Mouse (Mus musculus) cortical plate, adult 2 months (tissue): ENCODE results near the gene Olfr43. TPM values are rescaled to one million over a fixed set of nuclear protein-coding genes. Genes with fewer than 3 reads are reported as not detected.

Experiments
- H3K27ac ChIP-seq: fragments of 200-500 bp; 2 replicates; pipeline ENCODE4 v1.5.1; 2012; ENCODE audit warnings: low read length, control low read depth, inconsistent platforms; ENCODE audit not compliant: insufficient read depth
- H3K4me1 ChIP-seq: fragments of 200-500 bp; 2 replicates; pipeline ENCODE4 v1.6.1; 2011; ENCODE audit warnings: low read length; ENCODE audit not compliant: control insufficient read depth, insufficient read depth
- H3K4me3 ChIP-seq: fragments of 200-500 bp; 2 replicates; pipeline ENCODE4 v1.5.1; 2011; ENCODE audit warnings: mild to moderate bottlenecking, low read length, control low read depth; ENCODE audit not compliant: insufficient read depth
- CTCF ChIP-seq: fragments of 200-500 bp; IDR thresholded peaks from 2 replicates; pipeline ENCODE4 v1.5.1; 2011; ENCODE audit warnings: mild to moderate bottlenecking, control low read depth, low read length; ENCODE audit not compliant: insufficient read depth; ENCODE audit errors: extremely low read depth
- POLR2A ChIP-seq: fragments of 200-500 bp; IDR thresholded peaks from 2 replicates; pipeline ENCODE4 v1.6.1; 2011; ENCODE audit warnings: mild to moderate bottlenecking, low read length, control low read depth; ENCODE audit not compliant: insufficient read depth; ENCODE audit errors: extremely low read depth
- polyA plus RNA-seq: library from polyadenylated mRNA; depleted of rRNA; stranded (reverse); fragments of >200 nt; gene quantifications from 2 replicates; pipeline ENCODE4 v1.2.3, GENCODE M21; 2012; rRNA removed

Gene Olfr43
- not detected in 2 replicates for polyA plus RNA-seq

DNA sequence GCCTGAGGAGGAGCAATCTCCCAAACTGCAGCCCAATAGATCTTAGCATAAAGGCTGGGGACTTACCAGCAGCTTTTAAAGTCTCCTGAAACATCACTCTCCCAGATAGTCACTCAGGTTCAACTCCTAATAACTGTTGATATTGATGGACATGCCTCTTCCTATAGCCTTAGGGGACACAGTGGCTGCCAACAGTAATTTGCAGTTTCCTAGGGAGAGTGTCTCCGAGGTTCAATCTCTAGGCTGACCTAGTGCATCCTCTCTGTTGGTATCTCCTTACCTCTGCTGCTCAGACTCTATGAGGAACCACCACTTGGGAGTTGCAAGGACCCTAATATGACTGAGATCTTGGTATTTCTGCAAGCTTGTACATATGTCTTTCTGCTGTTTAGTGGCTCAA lies at the start of gene Olfr43:
Olfr43 (minus strand) TSS at position 101 of the 400 bp plus-strand sequence.
- no peak within 1 kb of the TSS for H3K27ac ChIP-seq
- TF ChIP-seq CTCF, result no peak
- no peak for TF ChIP-seq POLR2A
- no peak within 1 kb of the TSS for H3K4me3 ChIP-seq
- H3K4me1 ChIP-seq, result no peaks in the 10 kb centered on the region

DNA sequence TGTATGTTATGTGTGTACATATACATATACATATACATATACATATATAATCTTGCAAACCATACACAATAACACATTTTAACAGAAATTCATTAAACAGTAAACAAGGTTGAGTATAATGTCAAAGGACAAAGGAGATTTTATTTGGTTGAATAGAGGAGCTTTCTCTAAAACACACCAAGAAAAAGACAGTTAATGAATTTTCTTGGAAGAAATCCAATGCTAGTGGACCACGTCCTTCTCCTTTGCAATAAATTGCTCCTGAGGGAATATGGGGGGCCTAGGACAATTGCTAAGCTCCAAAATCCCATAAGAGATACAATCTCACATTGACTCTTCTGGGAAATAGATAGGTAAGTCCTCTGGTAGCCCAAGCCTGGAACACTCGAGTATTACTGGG lies 48.3 kb upstream of the Olfr43 start, which contains the start of gene Olfr406:
Olfr406 (plus strand) TSS at position 301 of the 400 bp plus-strand sequence.
- no peak within 1 kb of the TSS for H3K4me3 ChIP-seq
- H3K4me1 ChIP-seq, result no peaks in the 10 kb centered on the region
- TF ChIP-seq POLR2A (no peak), CTCF (no peak)
- no peak within 1 kb of the TSS for H3K27ac ChIP-seq

DNA sequence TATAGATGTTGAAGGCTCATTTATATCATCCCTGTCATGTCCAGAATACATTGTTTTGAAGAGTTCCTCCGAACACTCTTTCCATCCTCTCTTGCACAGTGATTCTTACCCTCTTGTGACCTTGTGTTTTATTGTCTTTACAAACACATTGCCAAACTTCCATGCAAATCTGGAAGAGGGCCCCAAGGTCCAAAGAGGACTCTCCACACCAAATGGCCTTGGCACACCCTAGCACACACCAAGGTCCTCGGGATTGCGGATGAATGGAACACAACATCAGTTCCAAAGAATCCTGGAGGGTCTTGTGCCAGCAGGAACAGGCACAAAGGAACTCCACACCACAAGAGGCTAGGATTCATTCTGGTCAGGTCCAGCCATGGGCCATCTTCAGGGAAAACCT lies 30.0 kb upstream of the Olfr43 start:
- TF ChIP-seq POLR2A (no peak), CTCF (no peak)
- Histone ChIP-seq H3K4me1 (no peaks in the 10 kb centered on the region), H3K4me3 (no peak overlapping the region), H3K27ac (no peak overlapping the region)

DNA sequence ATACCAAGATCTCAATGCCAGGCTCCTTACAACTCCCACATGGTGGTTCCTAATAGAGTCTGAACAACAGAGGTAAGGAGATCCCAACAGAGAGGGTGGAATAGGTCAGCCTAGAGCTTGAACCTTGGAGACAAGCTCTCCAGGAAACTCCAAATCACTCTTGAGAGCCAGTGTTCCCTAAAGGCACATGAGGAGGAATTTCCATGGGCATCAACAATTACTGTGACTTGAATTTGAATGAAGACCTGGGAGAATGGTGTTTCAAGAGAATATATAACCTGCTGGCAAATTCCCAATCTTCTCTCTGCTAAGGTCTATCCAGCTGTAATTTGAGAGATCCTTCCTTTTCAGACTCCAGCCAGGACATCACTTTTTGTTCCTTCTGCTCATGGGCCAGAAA lies 25.2 kb downstream of the Olfr43 start, which contains the start of gene Olfr403:
Olfr403 (plus strand) TSS at position 301 of the 400 bp plus-strand sequence.
- TF ChIP-seq POLR2A, result no peak
- no peak for TF ChIP-seq CTCF
- no peak within 1 kb of the TSS for H3K27ac ChIP-seq
- H3K4me3 ChIP-seq, result no peak within 1 kb of the TSS
- no peaks in the 10 kb centered on the region for H3K4me1 ChIP-seq

DNA sequence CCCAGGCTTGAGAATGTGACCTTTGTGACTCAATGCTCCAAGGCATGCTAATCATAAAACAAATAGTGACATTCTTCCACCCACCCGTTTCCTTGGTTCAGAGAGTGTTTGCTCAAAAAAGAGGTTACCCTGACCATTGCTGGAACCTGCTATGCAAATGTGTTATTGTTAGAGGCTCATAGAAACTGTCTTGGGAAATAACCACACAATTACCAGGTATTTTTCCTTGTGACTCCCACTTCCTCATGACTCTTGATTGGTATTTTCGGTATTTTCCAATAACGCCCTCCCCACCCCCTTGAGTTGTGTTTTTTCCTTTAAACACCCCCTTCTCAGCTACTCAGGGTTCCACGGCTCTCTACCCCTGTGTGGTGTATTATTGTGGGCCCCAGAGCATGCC lies 27.4 kb downstream of the Olfr43 start:
- TF ChIP-seq CTCF (no peak), POLR2A (no peak)
- Histone ChIP-seq H3K4me1 (no peaks in the 10 kb centered on the region), H3K4me3 (no peak overlapping the region), H3K27ac (no peak overlapping the region)

DNA sequence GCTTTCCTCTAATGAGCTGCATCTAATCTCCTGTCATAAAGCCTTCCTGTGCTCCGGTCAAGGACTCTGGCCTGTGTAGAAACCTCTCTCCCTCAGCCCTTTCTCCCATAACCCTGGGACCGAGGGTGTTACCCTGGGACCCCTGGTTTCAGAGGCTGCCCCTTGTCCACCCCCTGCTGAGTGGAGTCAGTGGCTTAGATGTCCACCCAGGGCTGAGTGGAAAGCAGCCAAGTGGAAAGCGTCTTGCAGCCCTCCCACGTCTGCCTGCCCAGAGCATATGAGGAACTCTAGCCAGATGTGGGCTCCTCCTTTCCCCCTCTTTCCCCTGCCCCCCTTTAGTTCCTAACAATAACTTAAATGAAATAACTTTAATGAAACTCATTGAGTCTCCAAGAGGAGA lies 28.0 kb downstream of the Olfr43 start:
- Histone ChIP-seq H3K4me1 (no peaks in the 10 kb centered on the region), H3K27ac (no peak overlapping the region), H3K4me3 (no peak overlapping the region)
- TF ChIP-seq CTCF (no peak), POLR2A (no peak)

DNA sequence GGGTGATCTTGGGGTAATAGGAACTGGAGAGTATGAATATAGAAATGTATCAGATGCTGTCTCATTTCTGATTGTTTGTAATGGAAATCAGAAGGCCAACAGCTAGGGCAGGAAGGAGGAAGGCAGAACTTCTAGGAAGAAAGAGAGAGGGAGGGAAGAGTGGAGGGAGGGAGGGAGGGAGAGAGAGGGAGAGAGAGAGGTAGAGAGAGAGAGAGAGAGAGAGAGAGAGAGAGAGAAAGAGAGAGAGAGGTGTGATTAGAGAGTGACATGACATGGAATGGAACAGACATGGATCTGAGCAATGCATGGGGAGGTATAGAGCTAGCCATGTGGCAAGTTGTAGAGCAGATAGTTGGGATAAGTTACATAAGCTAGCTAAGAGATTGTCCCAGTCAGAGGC lies 42.4 kb downstream of the Olfr43 start:
- no peak overlapping the region for H3K27ac ChIP-seq
- TF ChIP-seq POLR2A (no peak), CTCF (no peak)
- no peaks in the 10 kb centered on the region for H3K4me1 ChIP-seq
- no peak overlapping the region for H3K4me3 ChIP-seq

Other genes with a start within 250 kb of the Olfr43 start
- not detected in 2 replicates for gene Olfr398, start 221.0 kb downstream of the Olfr43 start, polyA plus RNA-seq
- not detected in 2 replicates for gene Olfr139, start 154.8 kb downstream of the Olfr43 start, polyA plus RNA-seq
- gene Olfr399, start 154.8 kb downstream of the Olfr43 start, polyA plus RNA-seq, result not detected in 2 replicates
- gene Zfp616, start 141.4 kb downstream of the Olfr43 start, polyA plus RNA-seq, result not detected in 2 replicates
- gene Olfr401, start 97.7 kb downstream of the Olfr43 start, polyA plus RNA-seq, result not detected in 2 replicates
- not detected in 2 replicates for gene Olfr402, start 57.9 kb downstream of the Olfr43 start, polyA plus RNA-seq
- not detected in 2 replicates for gene Olfr403, start 25.1 kb downstream of the Olfr43 start, polyA plus RNA-seq
- not detected in 2 replicates for gene Olfr406, start 48.4 kb upstream of the Olfr43 start, polyA plus RNA-seq
- gene Olfr59, start 72.4 kb upstream of the Olfr43 start, polyA plus RNA-seq, result not detected in 2 replicates
- not detected in 2 replicates for gene Olfr410, start 126.7 kb upstream of the Olfr43 start, polyA plus RNA-seq
- gene Olfr411, start 141.3 kb upstream of the Olfr43 start, polyA plus RNA-seq, result not detected in 2 replicates
- gene Olfr412, start 150.7 kb upstream of the Olfr43 start, polyA plus RNA-seq, result not detected in 2 replicates